Mouse (Mus musculus): Measurements from ENCODE around the gene Sccpdh. TPM values are rescaled to one million over a fixed set of nuclear protein-coding genes. Genes with fewer than 3 reads are reported as not detected.
"Not testable (repeated sequence)": the region's sequence is repeated elsewhere in the genome, so short reads cannot be mapped to it uniquely, and the experiment has no call there.

Sccpdh gene
- polyA plus RNA-seq, 1 experiment from 2014 or later, result 128 TPM

- Histone ChIP-seq H3K9me3 (ENCODE audit: control insufficient read depth, low read length) (no peaks in the 10 kb centered on the region), H3K9ac (replicated peaks; ENCODE audit: low read depth, low read length) (no peak overlapping the region), H3K27ac (ENCODE audit: low read length) (no peak overlapping the region), H3K36me3 (ENCODE audit: control insufficient read depth, insufficient read depth) (no peaks in the 10 kb centered on the region), H3K4me3 (replicated peaks; ENCODE audit: low read length) (no peak overlapping the region), H3K27me3 (replicated peaks; ENCODE audit: control insufficient read depth, insufficient read depth, low read length) (no peaks in the 10 kb centered on the region), H3K4me1 (replicated peaks; ENCODE audit: control insufficient read depth, insufficient read depth, low read length) (0 out of 2 replicates have a peak, but pooled peaks cover 3% of the 10 kb centered on the region), H3K4me2 (ENCODE audit: low read length) (no peak overlapping the region)
- WGBS, result 82% methylated on average over 5 of the region's 5 CpGs
- ATAC-seq, result no peak
Observed at GRCm38 (mm10) chr1:179710739-179711138, 42.7 kb downstream of the Sccpdh start.

GRCm38 (mm10) chr1:179712658-179713057 is 44.6 kb downstream of the Sccpdh start:
- H3K9me3 ChIP-seq (ENCODE audit: control insufficient read depth, low read length), result no peaks in the 10 kb centered on the region
- H3K27me3 ChIP-seq (replicated peaks; ENCODE audit: control insufficient read depth, insufficient read depth, low read length), result no peaks in the 10 kb centered on the region
- WGBS, result 82% methylated on average over 7 of the region's 7 CpGs
- no peak overlapping the region for H3K4me3 ChIP-seq (replicated peaks; ENCODE audit: low read length)
- no peak overlapping the region for H3K27ac ChIP-seq (ENCODE audit: low read length)
- no peak overlapping the region for H3K4me2 ChIP-seq (ENCODE audit: low read length)
- no peaks in the 10 kb centered on the region for H3K36me3 ChIP-seq (ENCODE audit: control insufficient read depth, insufficient read depth)
- no peak for ATAC-seq
- 0 out of 2 replicates have a peak, but pooled peaks cover 3% of the 10 kb centered on the region for H3K4me1 ChIP-seq (replicated peaks; ENCODE audit: control insufficient read depth, insufficient read depth, low read length)
- H3K9ac ChIP-seq (replicated peaks; ENCODE audit: low read depth, low read length), result no peak overlapping the region

GRCm38 (mm10) chr1:179713367-179713766 is 45.4 kb downstream of the Sccpdh start:
- ATAC-seq, result no peak
- no peak overlapping the region for H3K4me2 ChIP-seq (ENCODE audit: low read length)
- 92% methylated on average over 3 of the region's 3 CpGs for WGBS
- no peaks in the 10 kb centered on the region for H3K36me3 ChIP-seq (ENCODE audit: control insufficient read depth, insufficient read depth)
- no peaks in the 10 kb centered on the region for H3K27me3 ChIP-seq (replicated peaks; ENCODE audit: control insufficient read depth, insufficient read depth, low read length)
- H3K9ac ChIP-seq (replicated peaks; ENCODE audit: low read depth, low read length), result no peak overlapping the region
- no peak overlapping the region for H3K27ac ChIP-seq (ENCODE audit: low read length)
- H3K4me1 ChIP-seq (replicated peaks; ENCODE audit: control insufficient read depth, insufficient read depth, low read length), result 0 out of 2 replicates have a peak, but pooled peaks cover 3% of the 10 kb centered on the region
- H3K4me3 ChIP-seq (replicated peaks; ENCODE audit: low read length), result no peak overlapping the region
- no peaks in the 10 kb centered on the region for H3K9me3 ChIP-seq (ENCODE audit: control insufficient read depth, low read length)

GRCm38 (mm10) chr1:179715289-179715688 is 47.3 kb downstream of the Sccpdh start:
- H3K9me3 ChIP-seq (ENCODE audit: control insufficient read depth, low read length); ATAC-seq; H3K9ac ChIP-seq (replicated peaks; ENCODE audit: low read depth, low read length); H3K4me3 ChIP-seq (replicated peaks; ENCODE audit: low read length); H3K36me3 ChIP-seq (ENCODE audit: control insufficient read depth, insufficient read depth); H3K27me3 ChIP-seq (replicated peaks; ENCODE audit: control insufficient read depth, insufficient read depth, low read length); H3K4me2 ChIP-seq (ENCODE audit: low read length); H3K27ac ChIP-seq (ENCODE audit: low read length); H3K4me1 ChIP-seq (replicated peaks; ENCODE audit: control insufficient read depth, insufficient read depth, low read length): not testable (repeated sequence)
- WGBS, result 88% methylated on average over 2 of the region's 4 CpGs

GRCm38 (mm10) chr1:179715786-179716185 is 47.8 kb downstream of the Sccpdh start:
- no peaks in the 10 kb centered on the region for H3K4me1 ChIP-seq (replicated peaks; ENCODE audit: control insufficient read depth, insufficient read depth, low read length)
- no peaks in the 10 kb centered on the region for H3K36me3 ChIP-seq (ENCODE audit: control insufficient read depth, insufficient read depth)
- H3K4me2 ChIP-seq (ENCODE audit: low read length), result no peak overlapping the region
- H3K27me3 ChIP-seq (replicated peaks; ENCODE audit: control insufficient read depth, insufficient read depth, low read length), result no peaks in the 10 kb centered on the region
- 98% methylated on average over 4 of the region's 4 CpGs for WGBS
- H3K9ac ChIP-seq (replicated peaks; ENCODE audit: low read depth, low read length), result no peak overlapping the region
- ATAC-seq, result no peak
- no peak overlapping the region for H3K27ac ChIP-seq (ENCODE audit: low read length)
- no peaks in the 10 kb centered on the region for H3K9me3 ChIP-seq (ENCODE audit: control insufficient read depth, low read length)
- H3K4me3 ChIP-seq (replicated peaks; ENCODE audit: low read length), result no peak overlapping the region

GRCm38 (mm10) chr1:179722811-179723469 is 54.9 kb downstream of the Sccpdh start:
- Histone ChIP-seq H3K9ac (replicated peaks; ENCODE audit: low read depth, low read length) (no peak overlapping the region), H3K27ac (ENCODE audit: low read length) (no peak overlapping the region), H3K4me1 (replicated peaks; ENCODE audit: control insufficient read depth, insufficient read depth, low read length) (no peaks in the 10 kb centered on the region), H3K27me3 (replicated peaks; ENCODE audit: control insufficient read depth, insufficient read depth, low read length) (no peaks in the 10 kb centered on the region), H3K36me3 (ENCODE audit: control insufficient read depth, insufficient read depth) (no peaks in the 10 kb centered on the region), H3K4me3 (replicated peaks; ENCODE audit: low read length) (no peak overlapping the region), H3K9me3 (ENCODE audit: control insufficient read depth, low read length) (no peaks in the 10 kb centered on the region), H3K4me2 (ENCODE audit: low read length) (no peak overlapping the region)
- no peak for ATAC-seq
- WGBS, result 76% methylated on average over 8 of the region's 8 CpGs

- Histone ChIP-seq H3K9me3 (ENCODE audit: control insufficient read depth, low read length) (no peaks in the 10 kb centered on the region), H3K4me1 (replicated peaks; ENCODE audit: control insufficient read depth, insufficient read depth, low read length) (no peaks in the 10 kb centered on the region), H3K27ac (ENCODE audit: low read length) (no peak overlapping the region), H3K9ac (replicated peaks; ENCODE audit: low read depth, low read length) (no peak overlapping the region), H3K4me2 (ENCODE audit: low read length) (no peak overlapping the region), H3K36me3 (ENCODE audit: control insufficient read depth, insufficient read depth) (no peaks in the 10 kb centered on the region), H3K4me3 (replicated peaks; ENCODE audit: low read length) (no peak overlapping the region), H3K27me3 (replicated peaks; ENCODE audit: control insufficient read depth, insufficient read depth, low read length) (no peaks in the 10 kb centered on the region)
- 92% methylated on average over 10 of the region's 10 CpGs for WGBS
- no peak for ATAC-seq
Observed at GRCm38 (mm10) chr1:179728661-179729060, 60.7 kb downstream of the Sccpdh start.

- no peak for ATAC-seq
- Histone ChIP-seq H3K9ac (replicated peaks; ENCODE audit: low read depth, low read length) (no peak overlapping the region), H3K9me3 (ENCODE audit: control insufficient read depth, low read length) (no peaks in the 10 kb centered on the region), H3K4me2 (ENCODE audit: low read length) (no peak overlapping the region), H3K27ac (ENCODE audit: low read length) (no peak overlapping the region), H3K36me3 (ENCODE audit: control insufficient read depth, insufficient read depth) (no peaks in the 10 kb centered on the region), H3K4me3 (replicated peaks; ENCODE audit: low read length) (no peak overlapping the region), H3K27me3 (replicated peaks; ENCODE audit: control insufficient read depth, insufficient read depth, low read length) (no peaks in the 10 kb centered on the region), H3K4me1 (replicated peaks; ENCODE audit: control insufficient read depth, insufficient read depth, low read length) (no peaks in the 10 kb centered on the region)
- 92% methylated on average over 3 of the region's 3 CpGs for WGBS
Observed at GRCm38 (mm10) chr1:179731391-179731790, 63.4 kb downstream of the Sccpdh start.

GRCm38 (mm10) chr1:179734500-179735474 is 66.8 kb downstream of the Sccpdh start:
- Histone ChIP-seq H3K4me1 (replicated peaks; ENCODE audit: control insufficient read depth, insufficient read depth, low read length) (no peaks in the 10 kb centered on the region), H3K9ac (replicated peaks; ENCODE audit: low read depth, low read length) (no peak overlapping the region), H3K4me3 (replicated peaks; ENCODE audit: low read length) (no peak overlapping the region), H3K9me3 (ENCODE audit: control insufficient read depth, low read length) (no peaks in the 10 kb centered on the region), H3K4me2 (ENCODE audit: low read length) (no peak overlapping the region), H3K27me3 (replicated peaks; ENCODE audit: control insufficient read depth, insufficient read depth, low read length) (no peaks in the 10 kb centered on the region), H3K36me3 (ENCODE audit: control insufficient read depth, insufficient read depth) (no peaks in the 10 kb centered on the region), H3K27ac (ENCODE audit: low read length) (no peak overlapping the region)
- WGBS, result 40% methylated on average over 15 of the region's 15 CpGs
- ATAC-seq, result no peak

Measured in forebrain, embryonic 16.5 days (tissue).